Mouse (Mus musculus): ENCODE data around the gene Slc52a3.

DNA sequence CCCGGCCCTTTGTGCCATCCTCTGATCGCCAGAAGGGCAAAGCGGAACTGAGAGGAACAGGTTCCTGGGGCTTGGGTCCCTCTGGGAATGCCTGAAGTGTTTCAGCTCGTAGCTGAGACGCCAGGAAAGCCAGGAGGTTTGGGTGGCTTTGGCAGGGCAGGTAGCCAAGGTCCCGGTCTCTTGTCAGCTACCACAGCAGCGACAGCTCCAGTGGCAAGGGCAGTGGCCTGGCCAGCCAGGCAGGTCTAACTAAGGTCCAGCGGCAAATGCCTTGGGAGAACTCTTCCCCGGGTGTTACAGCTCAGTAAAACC is 60.9 kb downstream of the Slc52a3 start:
- TF ChIP-seq CTCF (IDR thresholded peaks at IDR 0.05 in 2 of 3, conservative IDR thresholded peaks at IDR 0.05 in 1 of 3; ENCODE audit: control insufficient read depth in 1 of 3, insufficient read depth in 1 of 3, low read depth in 2 of 3, low read length in 3 of 3, poor library complexity in 1 of 3, severe bottlenecking in 1 of 3) (no peak), TCF12 (IDR thresholded peaks at IDR 0.05; ENCODE audit: low read depth, low read length) (no peak), POLR2A (IDR thresholded peaks at IDR 0.05; ENCODE audit: control insufficient read depth in 1 of 2, insufficient read depth in 1 of 2, low read depth in 1 of 2, low read length in 2 of 2, poor library complexity in 1 of 2) (no peak), ZKSCAN1 (IDR thresholded peaks at IDR 0.05; ENCODE audit: low read depth, low read length) (no peak), USF2 (IDR thresholded peaks at IDR 0.05; ENCODE audit: borderline replicate concordance in 1 of 2, insufficient read depth in 1 of 2, low read depth in 1 of 2, low read length in 2 of 2) (no peak), ZMIZ1 (IDR thresholded peaks at IDR 0.05; ENCODE audit: low read depth, low read length) (no peak), USF1 (IDR thresholded peaks at IDR 0.05; ENCODE audit: low read depth, low read length) (no peak), RCOR1 (IDR thresholded peaks at IDR 0.05; ENCODE audit: low read depth, low read length) (no peak), CHD2 (IDR thresholded peaks at IDR 0.05; ENCODE audit: low read length) (no peak), ZC3H11A (IDR thresholded peaks at IDR 0.05; ENCODE audit: low read depth, low read length) (no peak), SMC3 (IDR thresholded peaks at IDR 0.05; ENCODE audit: low read depth, low read length) (no peak), UBTF (IDR thresholded peaks at IDR 0.05; ENCODE audit: borderline replicate concordance, insufficient read depth, low read depth, low read length) (no peak)
